Mouse (Mus musculus): ENCODE data around the gene Kpna6.

The Kpna6 gene

DNA sequence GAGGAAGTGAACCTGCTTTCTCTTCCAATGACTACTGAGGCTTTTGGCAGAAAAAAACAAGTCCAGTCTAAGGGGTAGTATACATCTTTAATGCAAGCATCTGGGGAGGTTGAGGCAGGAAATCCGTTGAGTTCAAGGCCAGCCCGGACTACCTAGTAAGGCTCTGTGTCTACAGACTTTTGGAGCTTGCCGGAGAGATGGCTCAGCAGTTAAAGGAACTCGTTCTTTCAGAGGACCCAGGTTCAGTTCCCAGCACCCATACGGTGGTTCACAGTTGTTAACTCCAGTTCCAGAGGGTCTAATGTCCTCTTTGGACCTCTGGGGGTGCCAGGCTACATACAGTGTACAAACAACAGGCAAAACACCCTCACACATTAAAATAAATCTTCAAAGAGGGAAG lies 54.5 kb downstream of the Kpna6 start:
- DNase-seq (ENCODE audit: low read depth, low spot score), result no peak

DNA sequence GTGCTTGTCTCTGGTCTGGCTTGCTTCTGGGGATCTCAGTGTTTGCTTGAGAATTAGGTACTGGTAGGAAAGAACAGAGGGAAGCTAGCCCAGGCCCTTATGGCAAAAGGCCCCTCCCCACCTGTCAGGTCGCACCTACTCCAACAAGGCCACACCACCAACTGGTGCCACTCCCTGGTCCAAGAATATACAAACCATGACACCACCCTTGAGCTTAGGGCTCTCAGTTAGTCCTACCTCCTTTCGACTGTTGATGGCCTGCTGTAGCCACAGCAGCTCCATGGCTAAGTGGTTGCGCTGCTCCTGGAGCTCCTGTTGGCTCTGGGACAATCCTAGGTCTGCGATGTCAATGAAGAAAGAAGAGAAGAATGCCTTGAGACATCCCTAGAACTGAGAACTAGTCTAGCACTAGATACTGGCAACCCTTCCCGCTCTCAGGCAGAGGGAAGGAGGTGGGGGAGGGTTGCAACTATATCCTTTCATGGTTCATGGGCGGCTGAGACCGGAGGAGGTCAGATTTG lies 55.4 kb downstream of the Kpna6 start:
- no peak for DNase-seq (ENCODE audit: low read depth, low spot score)

- DNase-seq (ENCODE audit: low read depth, low spot score), result no peak
These were observed 55.9 kb downstream of the Kpna6 start for GRCm38 (mm10) chr4:129616631-129617030.

- no peak for DNase-seq (ENCODE audit: low read depth, low spot score)
These were observed 56.7 kb downstream of the Kpna6 start for GRCm38 (mm10) chr4:129615801-129616290.

DNA sequence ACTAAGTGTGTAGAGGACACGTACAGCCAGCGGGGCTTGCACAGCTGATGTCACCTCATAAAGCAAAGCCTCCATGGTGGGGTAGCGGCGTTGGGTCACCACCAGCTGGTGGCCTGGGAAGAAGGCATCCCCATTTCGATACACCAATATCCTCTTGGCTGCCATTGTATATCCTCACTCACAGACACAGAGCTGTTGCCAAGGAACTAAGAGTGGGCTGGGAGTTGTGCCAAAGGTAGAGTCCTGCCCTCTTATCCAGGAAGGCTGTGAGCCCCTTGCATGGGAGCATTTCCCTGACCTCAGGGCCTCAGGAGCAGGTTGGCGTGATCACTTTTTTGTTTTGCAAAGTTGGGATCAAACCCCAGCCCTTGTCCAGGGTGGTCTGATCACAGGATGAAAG lies 58.5 kb downstream of the Kpna6 start, which contains the start of gene Dcdc2b:
Gene Dcdc2b, minus strand, starts transcription at position 165 of the 400 bp plus-strand sequence.
- peak; percentile 50 for DNase-seq (ENCODE audit: low read depth, low spot score)

GRCm38 (mm10) chr4:129610472-129610871 lies 62.1 kb downstream of the Kpna6 start:
- no peak for DNase-seq (ENCODE audit: low read depth, low spot score)

- peak; percentile 96 for DNase-seq (ENCODE audit: low read depth, low spot score)
These were observed 62.5 kb downstream of the Kpna6 start for GRCm38 (mm10) chr4:129610026-129610425.

DNA sequence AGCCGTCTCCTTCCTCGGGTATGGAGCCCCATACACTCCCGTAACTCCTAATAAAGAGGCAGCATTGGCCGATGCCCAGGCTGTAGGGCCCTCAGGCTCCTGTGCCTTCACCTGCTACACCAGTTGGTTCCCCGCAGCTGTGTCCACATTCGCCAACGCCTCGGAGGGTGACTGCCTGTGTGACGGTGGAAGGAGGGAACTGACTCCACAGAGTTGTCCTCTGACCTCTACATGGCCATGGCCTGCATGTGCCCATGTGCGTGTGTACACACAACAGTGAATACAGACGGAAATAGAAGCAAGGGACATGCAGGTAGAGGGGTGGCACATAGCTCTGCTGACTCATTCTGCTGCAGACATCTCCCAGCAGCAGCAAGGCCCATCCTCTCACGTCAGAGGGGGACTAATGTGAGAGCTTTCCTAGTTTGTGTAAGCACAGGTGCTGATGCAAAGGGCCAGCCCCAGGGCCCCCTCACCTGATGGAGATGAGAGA lies 63.4 kb downstream of the Kpna6 start:
- DNase-seq (ENCODE audit: low read depth, low spot score), result no peak

- peak; percentile 95 for DNase-seq (ENCODE audit: low read depth, low spot score)
These were observed 64.0 kb downstream of the Kpna6 start for GRCm38 (mm10) chr4:129608426-129609025.

- DNase-seq (ENCODE audit: low read depth, low spot score), result peak; percentile 90
These were observed 72.1 kb downstream of the Kpna6 start, which contains the start of the genes Eif3i and Tmem234 for GRCm38 (mm10) chr4:129600233-129601158. Eif3i (minus strand) TSS chr4:129600648. Tmem234 (plus strand) TSS chr4:129600668.

Measured in R1 (cell line).